Mouse (Mus musculus): ENCODE data around the gene Lzts2. TPM values are rescaled to one million over a fixed set of nuclear protein-coding genes. Genes with fewer than 3 reads are reported as not detected.

The Lzts2 gene
- polyA plus RNA-seq, 1 experiment from 2014 or later = 42.2 TPM

Other genes with a start within 250 kb of the Lzts2 start
- 46.4 and 47.0 TPM in 2 replicates for gene Slf2, start 83.3 kb upstream of the Lzts2 start, polyA plus RNA-seq (2014; fragmentation: Nextera tagmentation; extraction: Ambion mirVana)
- gene Sema4g, start 25.3 kb upstream of the Lzts2 start, polyA plus RNA-seq (2014; fragmentation: Nextera tagmentation; extraction: Ambion mirVana) = 0.80 and 0.92 TPM in 2 replicates
- gene Twnk, start 8.8 kb upstream of the Lzts2 start, polyA plus RNA-seq (2014; fragmentation: Nextera tagmentation; extraction: Ambion mirVana) = 14.2 and 14.6 TPM in 2 replicates
- 62.0 and 65.5 TPM in 2 replicates for gene Mrpl43, start 8.0 kb upstream of the Lzts2 start, polyA plus RNA-seq (2014; fragmentation: Nextera tagmentation; extraction: Ambion mirVana)
- gene Pdzd7, start 31.3 kb downstream of the Lzts2 start, polyA plus RNA-seq (2014; fragmentation: Nextera tagmentation; extraction: Ambion mirVana) = 0.11 and 0.19 TPM in 2 replicates
- 17.6 and 18.2 TPM in 2 replicates for gene Sfxn3, start 33.1 kb downstream of the Lzts2 start, polyA plus RNA-seq (2014; fragmentation: Nextera tagmentation; extraction: Ambion mirVana)
- gene Kazald1, start 60.8 kb downstream of the Lzts2 start, polyA plus RNA-seq (2014; fragmentation: Nextera tagmentation; extraction: Ambion mirVana) = 8.0 and 11.5 TPM in 2 replicates
- gene Tlx1, start 136.3 kb downstream of the Lzts2 start, polyA plus RNA-seq (2014; fragmentation: Nextera tagmentation; extraction: Ambion mirVana) = 0.22 TPM in 1 of 2 replicates, not detected in the other
- not detected in 2 replicates for gene Lbx1, start 221.4 kb downstream of the Lzts2 start, polyA plus RNA-seq (2014; fragmentation: Nextera tagmentation; extraction: Ambion mirVana)

All from heart, embryonic 14.5 days (tissue).